ENCODE assay signal across 12 mouse cellular contexts in the genomic region with DNA sequence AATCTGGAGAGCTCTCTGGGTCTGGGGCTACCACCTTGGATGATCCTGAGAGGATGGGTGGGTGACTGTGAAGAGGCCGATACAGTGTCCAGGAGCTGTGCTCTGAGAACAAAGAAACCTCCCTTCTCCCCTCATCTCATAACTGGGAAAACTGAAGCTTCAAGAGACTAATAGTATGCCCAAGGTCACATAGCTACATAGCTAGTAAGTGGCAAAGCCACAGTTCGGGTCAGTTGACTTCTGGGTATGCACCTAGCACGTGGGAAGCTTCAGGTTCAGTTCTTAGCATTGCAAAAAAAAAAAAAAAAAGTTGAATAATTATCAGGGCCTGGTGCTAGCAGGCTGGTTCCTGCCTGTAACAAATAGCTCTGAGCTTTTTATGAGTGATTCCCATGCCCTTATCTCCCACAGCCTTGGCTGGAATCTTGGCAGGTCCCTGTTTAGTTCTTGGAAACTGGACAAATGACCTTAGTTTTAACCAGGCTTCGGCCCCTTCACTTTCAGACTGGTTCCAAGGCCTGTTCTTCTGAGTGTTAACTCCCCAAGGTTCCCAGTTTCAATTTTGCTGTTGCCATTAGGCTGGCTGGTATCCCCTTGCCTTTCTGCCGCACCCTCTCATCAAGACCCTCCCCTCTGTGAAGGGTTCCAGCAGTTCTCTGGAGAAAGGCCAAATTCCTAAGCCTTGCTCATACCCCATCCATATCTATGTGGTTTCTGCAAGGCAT. TPM values are rescaled to one million over a fixed set of nuclear protein-coding genes. Genes with fewer than 3 reads are reported as not detected.
DNase-seq lines count a peak whose midpoint lies in the region; ATAC-seq and TF ChIP-seq lines count a peak whose summit lies in the region.
"Had no signal": no experiment of that assay in that cellular context is flagged by ENCODE, and none has a peak within 500 bp of the region (broad histone marks: within the 10 kb centered on the region; RNA-seq: fewer than 3 reads in every experiment).

No protein-coding gene starts in this region.

- peaks cover 15% of the 10 kb centered on the region for H3K4me1 ChIP-seq in heart, postnatal 0 days (ENCODE audit: control insufficient read depth, insufficient read depth)
- H3K4me1 ChIP-seq in lung, embryonic 15.5 days, result peaks cover 8% of the 10 kb centered on the region

- ATAC-seq in heart, postnatal 0 days (ENCODE audit: insufficient read depth, low read depth), result peak; percentile 90
- ATAC-seq in lung, embryonic 15.5 days (ENCODE audit: borderline replicate concordance, extremely low read depth, low FRiP score, low TSS enrichment), result peak; percentile 83

- 26% methylated on average over 5 of the region's 5 CpGs for WGBS in heart, postnatal 0 days
- 57% methylated on average over 5 of the region's 5 CpGs for WGBS in lung, embryonic 15.5 days

- no peak overlapping the region for H3K4me3 ChIP-seq in heart, postnatal 0 days (ENCODE audit: low read depth, low read length)
- no peak overlapping the region for H3K4me3 ChIP-seq in lung, embryonic 15.5 days
- H3K4me3 ChIP-seq: erythroblast, embryonic 14.5 days had no signal

- no peaks in the 10 kb centered on the region for H3K27me3 ChIP-seq in heart, postnatal 0 days (ENCODE audit: control insufficient read depth, insufficient read depth, low read length)
- no peaks in the 10 kb centered on the region for H3K27me3 ChIP-seq in lung, embryonic 15.5 days

- no peak for TF ChIP-seq CTCF in heart, postnatal 0 days (IDR thresholded peaks at IDR 0.05; ENCODE audit: low read depth)

- no peaks in the 10 kb centered on the region for H3K36me3 ChIP-seq in heart, postnatal 0 days (replicated peaks; ENCODE audit: control insufficient read depth, insufficient read depth, low read length)
- no peaks in the 10 kb centered on the region for H3K36me3 ChIP-seq in lung, embryonic 15.5 days

- H3K4me2 ChIP-seq in heart, postnatal 0 days (ENCODE audit: low read depth, low read length), result no peak overlapping the region
- no peak overlapping the region for H3K4me2 ChIP-seq in lung, embryonic 15.5 days
- H3K4me2 ChIP-seq: liver, embryonic 11.5 days had no signal

- H3K27ac ChIP-seq in heart, postnatal 0 days (ENCODE audit: low read depth), result peak overlapping the region; percentile 92
- H3K27ac ChIP-seq in lung, embryonic 15.5 days, result peak overlapping the region; percentile 45

- H3K9ac ChIP-seq in heart, postnatal 0 days (replicated peaks; ENCODE audit: low read depth, low read length), result no peak overlapping the region
- H3K9ac ChIP-seq in lung, embryonic 15.5 days, result no peak overlapping the region

- peak; percentile 46 for DNase-seq in 3134 (ENCODE audit: extremely low read depth, insufficient read length, low spot score)
- peak; percentile 82 for DNase-seq in adrenal gland, adult 8-10 months
- peak; percentile 80 for DNase-seq in heart, postnatal 0 days (ENCODE audit: low spot score)
- no peak for DNase-seq in retina, postnatal 1 day
- DNase-seq in gastrocnemius, postnatal 4 days (ENCODE audit: low spot score in 2 of 2), result no peak
- DNase-seq in right cerebral cortex, postnatal 36 days (ENCODE audit: low spot score in 2 of 2), result no peak
- no peak for DNase-seq in layer of hippocampus, adult 11-12 months (ENCODE audit: low spot score)
- DNase-seq: cerebellum, postnatal 14 days; thymus, adult 18-20 months had no signal

- no peaks in the 10 kb centered on the region for H3K9me3 ChIP-seq in heart, postnatal 0 days (replicated peaks; ENCODE audit: control insufficient read depth, low read length)
- H3K9me3 ChIP-seq in lung, embryonic 15.5 days, result no peaks in the 10 kb centered on the region

- no peak for TF ChIP-seq EP300 in heart, postnatal 0 days (IDR thresholded peaks at IDR 0.05; ENCODE audit: low read depth)

RNA-seq across cellular contexts. Expression of gene Prkar1a, which starts 7.5 kb away (rescaled TPM):
- total RNA-seq in adrenal gland, adult 8-10 months (2022), result 100 to 1,000 TPM; 388 to 483 (median 411) TPM
- total RNA-seq in heart, postnatal 0 days (2014; rRNA removed; ENCODE audit: low replicate concordance), result 163 and 237 TPM in 2 replicates
- 483 and 530 TPM in 2 replicates for polyA plus RNA-seq in heart, postnatal 0 days (2015; fragmentation: Nextera tagmentation; extraction: Ambion mirVana)
- polyA plus RNA-seq in lung, embryonic 15.5 days (2015; fragmentation: Nextera tagmentation; extraction: Ambion mirVana), result 388 and 400 TPM in 2 replicates
- 100 to 1,000 TPM; 380 to 385 TPM for total RNA-seq in gastrocnemius, postnatal 4 days (2021)

RNA-seq across cellular contexts. Expression of gene Wipi1, which starts 29.9 kb away (rescaled TPM):
- total RNA-seq in adrenal gland, adult 8-10 months (2022), result 10 to 100 TPM; 32.2 to 43.7 (median 40.0) TPM
- 40.8 and 53.2 TPM in 2 replicates for total RNA-seq in heart, postnatal 0 days (2014; rRNA removed; ENCODE audit: low replicate concordance)
- 65.4 and 67.1 TPM in 2 replicates for polyA plus RNA-seq in heart, postnatal 0 days (2015; fragmentation: Nextera tagmentation; extraction: Ambion mirVana)
- polyA plus RNA-seq in lung, embryonic 15.5 days (2015; fragmentation: Nextera tagmentation; extraction: Ambion mirVana), result 42.1 and 44.6 TPM in 2 replicates
- total RNA-seq in gastrocnemius, postnatal 4 days (2021), result 10 to 100 TPM; 71.1 to 86.4 TPM

Comparison
In these comparisons a context has a peak if more than half of its experiments do, and no peak if none do; other contexts are left out.
1. DNase-seq: peak in 3134 (single experiment), adrenal gland, adult 8-10 months (single experiment) and heart, postnatal 0 days (single experiment); none in retina, postnatal 1 day (single experiment), gastrocnemius, postnatal 4 days (0 of 2), right cerebral cortex, postnatal 36 days (0 of 2) and layer of hippocampus, adult 11-12 months (single experiment).